Mouse (Mus musculus): ENCODE measurements around the gene Axl. TPM values are rescaled to one million over a fixed set of nuclear protein-coding genes. Genes with fewer than 3 reads are reported as not detected.
"Not testable (repeated sequence)": the region's sequence is repeated elsewhere in the genome, so short reads cannot be mapped to it uniquely, and the experiment has no call there.

The Axl gene
- total RNA-seq, 2 experiments from 2014 or later, result 113 to 139 TPM

GRCm38 (mm10) chr7:25798540-25798939, 10.0 kb upstream of the Axl start:
- no peak for DNase-seq
- intact Hi-C loops (cut with DNase I), result no loop called here

GRCm38 (mm10) chr7:25794775-25795174, 6.3 kb upstream of the Axl start:
- DNase-seq, result no peak
- intact Hi-C loops (cut with DNase I), result no loop called here

GRCm38 (mm10) chr7:25793679-25794078, 5.2 kb upstream of the Axl start:
- intact Hi-C loops (cut with DNase I), result no loop called here
- peak; percentile 46 to 67 for DNase-seq

- DNase-seq; intact Hi-C loops (cut with DNase I): not testable (repeated sequence)
Measured at GRCm38 (mm10) chr7:25792966-25793365, 4.5 kb upstream of the Axl start.

GRCm38 (mm10) chr7:25790615-25791014, 2.1 kb upstream of the Axl start:
- intact Hi-C loops (cut with DNase I), result no loop called here
- DNase-seq, result peak in 1 of 2 experiments; percentile 43

- intact Hi-C loops (cut with DNase I), result no loop called here
- DNase-seq, result no peak
Measured at GRCm38 (mm10) chr7:25789129-25789440, 580 bp upstream of the Axl start.

- intact Hi-C loops (cut with DNase I), result no loop called here
- DNase-seq, result peak in 1 of 2 experiments; percentile 52
Measured at GRCm38 (mm10) chr7:25787456-25788219, 867 bp downstream of the Axl start.

GRCm38 (mm10) chr7:25786974-25787373, 1.5 kb downstream of the Axl start:
- intact Hi-C loops (cut with DNase I), result no loop called here
- no peak for DNase-seq

GRCm38 (mm10) chr7:25785752-25786151, 2.8 kb downstream of the Axl start:
- intact Hi-C loops (cut with DNase I), result no loop called here
- DNase-seq, result no peak

- intact Hi-C loops (cut with DNase I), result no loop called here
- DNase-seq, result no peak
Measured at GRCm38 (mm10) chr7:25784808-25785207, 3.7 kb downstream of the Axl start.

GRCm38 (mm10) chr7:25783746-25784145, 4.8 kb downstream of the Axl start:
- intact Hi-C loops (cut with DNase I), result loop anchor here (2.0 kb wide), 1 partner anchor 19 kb away; no protein-coding TSS in a partner anchor
- no peak for DNase-seq

GRCm38 (mm10) chr7:25782744-25783143, 5.8 kb downstream of the Axl start:
- intact Hi-C loops (cut with DNase I), result loop anchor here (2.0 kb wide), 1 partner anchor 20 kb away; no protein-coding TSS in a partner anchor
- no peak for DNase-seq

GRCm38 (mm10) chr7:25781937-25782610, 6.4 kb downstream of the Axl start:
- peak in 1 of 2 experiments; percentile 50 for DNase-seq
- intact Hi-C loops (cut with DNase I), result loop anchor here (2.0 kb wide), 1 partner anchor 21 kb away; no protein-coding TSS in a partner anchor

GRCm38 (mm10) chr7:25781321-25781936, 7.1 kb downstream of the Axl start:
- DNase-seq, result peak in 1 of 2 experiments; percentile 55
- intact Hi-C loops (cut with DNase I), result no loop called here

GRCm38 (mm10) chr7:25780753-25781152, 7.8 kb downstream of the Axl start:
- peak; percentile 50 to 57 for DNase-seq
- intact Hi-C loops (cut with DNase I), result no loop called here

- intact Hi-C loops (cut with DNase I), result no loop called here
- no peak for DNase-seq
Measured at GRCm38 (mm10) chr7:25780021-25780420, 8.5 kb downstream of the Axl start.

GRCm38 (mm10) chr7:25768229-25768628, 20.3 kb downstream of the Axl start:
- DNase-seq, result no peak
- intact Hi-C loops (cut with DNase I), result no loop called here

GRCm38 (mm10) chr7:25766108-25766507, 22.4 kb downstream of the Axl start:
- intact Hi-C loops (cut with DNase I), result no loop called here
- DNase-seq, result no peak

- intact Hi-C loops (cut with DNase I), result no loop called here
- peak in 1 of 2 experiments; percentile 35 for DNase-seq
Measured at GRCm38 (mm10) chr7:25764221-25764620, 24.3 kb downstream of the Axl start.

- intact Hi-C loops (cut with DNase I), result no loop called here
- DNase-seq, result peak; percentile 38 to 53
Measured at GRCm38 (mm10) chr7:25763678-25764077, 24.8 kb downstream of the Axl start.

- DNase-seq, result peak; percentile 51 to 58
- intact Hi-C loops (cut with DNase I), result no loop called here
Measured at GRCm38 (mm10) chr7:25761354-25761753, 27.2 kb downstream of the Axl start.
